11 mouse cellular contexts compared by ENCODE assay signal in genomic region chr14:33525272-33525983, GRCm38 (mm10). TPM values are rescaled to one million over a fixed set of nuclear protein-coding genes. Genes with fewer than 3 reads are reported as not detected.
DNase-seq lines count a peak whose midpoint lies in the region; ATAC-seq lines count a peak whose summit lies in the region.
"Had no signal": no experiment of that assay in that cellular context is flagged by ENCODE, and none has a peak within 500 bp of the region (broad histone marks: within the 10 kb centered on the region; RNA-seq: fewer than 3 reads in every experiment).

No protein-coding gene starts in this region.

- peak; percentile 31; the same call in 1 of the 2 replicates for ATAC-seq in cerebellum, adult (ENCODE audit: insufficient number of reproducible peaks, low FRiP score, low TSS enrichment)

- no peak for DNase-seq in cerebellum, adult 11 months
- DNase-seq in left cerebral cortex, adult 18-20 months (ENCODE audit: low spot score in 2 of 2) = peak; percentile 42 to 69
- DNase-seq in left cerebral cortex, adult 11 months (ENCODE audit: low spot score) = no peak
- peak; percentile 53 to 62 for DNase-seq in left cerebral cortex, postnatal 36 days (ENCODE audit: low spot score in 2 of 2)
- peak; percentile 48 for DNase-seq in right cerebral cortex, postnatal 14 days
- DNase-seq in adrenal gland, adult 8-10 months = no peak
- no peak for DNase-seq in urinary bladder, postnatal 14 days (ENCODE audit: low spot score)
- DNase-seq: kidney, postnatal 4 days; thymus, adult 2 months had no signal

- intact Hi-C loops in left cerebral cortex, postnatal 36 days (cut with DNase I) = no loop called here

RNA-seq across cellular contexts. Expression of gene Frmpd2, which starts 53.9 kb away (rescaled TPM):
- total RNA-seq in left cerebral cortex, adult 18-20 months (2021) = under 1 TPM; 0.60 to 0.70 TPM
- under 1 TPM; 0.67 to 0.93 TPM for total RNA-seq in left cerebral cortex, postnatal 36 days (2021)
- total RNA-seq in adrenal gland, adult 8-10 months (2022) = under 1 TPM in 2 of 4 experiments, not detected in 2; 0.05 to 0.12 TPM
- total RNA-seq: ES-E14 had no signal

Comparison
In these comparisons a context has a peak if more than half of its experiments do, and no peak if none do; other contexts are left out.
1. DNase-seq: peak in left cerebral cortex, adult 18-20 months (2 of 2), left cerebral cortex, postnatal 36 days (2 of 2) and right cerebral cortex, postnatal 14 days (single experiment); none in cerebellum, adult 11 months (single experiment), left cerebral cortex, adult 11 months (single experiment), adrenal gland, adult 8-10 months (single experiment) and urinary bladder, postnatal 14 days (single experiment).